16 mouse cellular contexts compared by ENCODE assay signal in the genomic region with DNA sequence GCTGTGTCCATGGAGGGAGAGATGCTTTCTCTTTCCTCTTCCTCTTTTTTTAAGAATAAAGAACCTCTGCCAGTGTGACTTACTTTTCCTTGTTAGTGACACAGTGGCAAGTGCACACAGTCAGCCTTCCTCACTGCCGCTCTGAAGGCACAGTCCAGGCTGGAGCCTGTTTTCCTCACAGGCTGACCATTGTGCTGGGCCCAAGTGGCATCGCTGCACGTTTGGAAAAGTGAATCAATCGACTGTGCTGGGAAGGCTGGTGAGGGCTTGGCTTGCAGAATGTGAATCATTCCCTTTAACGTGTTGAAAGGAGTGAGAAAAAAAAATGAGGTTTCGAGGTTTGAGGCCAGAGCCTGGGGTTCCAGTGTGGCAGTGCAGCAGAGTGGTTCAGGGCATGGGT. TPM values are rescaled to one million over a fixed set of nuclear protein-coding genes. Genes with fewer than 3 reads are reported as not detected.
A peak's percentile ranks its signal among the peaks of the same experiment; 100 is the strongest.
DNase-seq lines count a peak whose midpoint lies in the region; ATAC-seq and TF ChIP-seq lines count a peak whose summit lies in the region.
"Had no signal": no experiment of that assay in that cellular context is flagged by ENCODE, and none has a peak within 500 bp of the region (broad histone marks: within the 10 kb centered on the region; RNA-seq: fewer than 3 reads in every experiment).

No protein-coding gene starts in this region.

- TF ChIP-seq CTCF in forebrain, postnatal 0 days (IDR thresholded peaks at IDR 0.05; ENCODE audit: low read depth), result no peak
- TF ChIP-seq CTCF in liver, postnatal 0 days (IDR thresholded peaks at IDR 0.05; ENCODE audit: low read depth), result no peak
- no peak for TF ChIP-seq CTCF in MEL (IDR thresholded peaks at IDR 0.05 in 2 of 3, conservative IDR thresholded peaks at IDR 0.05 in 1 of 3; ENCODE audit: control insufficient read depth in 1 of 3, insufficient read depth in 1 of 3, low read depth in 2 of 3, low read length in 3 of 3, poor library complexity in 1 of 3, severe bottlenecking in 1 of 3)

- no peaks in the 10 kb centered on the region; the same call in 1 of the 2 replicates for H3K79me2 ChIP-seq in MEL (ENCODE audit: control insufficient read depth, insufficient read depth, low read length, poor library complexity)

- H3K9me3 ChIP-seq in forebrain, postnatal 0 days (ENCODE audit: low read length), result no peaks in the 10 kb centered on the region
- no peaks in the 10 kb centered on the region for H3K9me3 ChIP-seq in forebrain, embryonic 14.5 days (replicated peaks; ENCODE audit: control insufficient read depth, low read length)
- H3K9me3 ChIP-seq in liver, embryonic 12.5 days (replicated peaks), result no peaks in the 10 kb centered on the region
- H3K9me3 ChIP-seq in liver, postnatal 0 days (ENCODE audit: low read length), result no peaks in the 10 kb centered on the region
- H3K9me3 ChIP-seq in MEL (replicated peaks; ENCODE audit: insufficient read depth, low read length), result no peaks in the 10 kb centered on the region
- no peaks in the 10 kb centered on the region for H3K9me3 ChIP-seq in limb, embryonic 10.5 days (replicated peaks)
- H3K9me3 ChIP-seq: embryonic facial prominence, embryonic 12.5 days; forebrain, embryonic 13.5 days; neural tube, embryonic 13.5 days had no signal

- no peak for TF ChIP-seq EP300 in liver, postnatal 0 days (IDR thresholded peaks at IDR 0.05; ENCODE audit: low read depth)
- no peak for TF ChIP-seq EP300 in MEL (IDR thresholded peaks at IDR 0.05; ENCODE audit: low read depth in 1 of 2, low read length in 2 of 2)

- no peak overlapping the region for H3K4me3 ChIP-seq in forebrain, postnatal 0 days (ENCODE audit: low read depth, low read length)
- H3K4me3 ChIP-seq in forebrain, embryonic 14.5 days (ENCODE audit: low read depth, low read length), result no peak overlapping the region
- no peak overlapping the region for H3K4me3 ChIP-seq in liver, embryonic 12.5 days
- no peak overlapping the region for H3K4me3 ChIP-seq in liver, postnatal 0 days (ENCODE audit: low read depth, low read length)
- no peak overlapping the region for H3K4me3 ChIP-seq in MEL (ENCODE audit: control insufficient read depth in 1 of 2, insufficient read depth in 1 of 2, low read depth in 2 of 2, low read length in 2 of 2)
- H3K4me3 ChIP-seq in limb, embryonic 10.5 days, result no peak overlapping the region
- H3K4me3 ChIP-seq: embryonic facial prominence, embryonic 12.5 days; forebrain, embryonic 13.5 days; neural tube, embryonic 13.5 days had no signal

- no peak overlapping the region; the same call in 1 of the 2 replicates for H3K9ac ChIP-seq in forebrain, postnatal 0 days
- no peak overlapping the region for H3K9ac ChIP-seq in forebrain, embryonic 14.5 days (ENCODE audit: low read length)
- no peak overlapping the region for H3K9ac ChIP-seq in liver, embryonic 12.5 days
- H3K9ac ChIP-seq in liver, postnatal 0 days (replicated peaks), result no peak overlapping the region
- H3K9ac ChIP-seq in MEL (ENCODE audit: control insufficient read depth, low read depth, low read length, poor library complexity, severe bottlenecking), result no peak overlapping the region
- H3K9ac ChIP-seq: embryonic facial prominence, embryonic 12.5 days; forebrain, embryonic 13.5 days; neural tube, embryonic 13.5 days had no signal

- peaks cover 14% of the 10 kb centered on the region for H3K4me1 ChIP-seq in forebrain, postnatal 0 days (ENCODE audit: insufficient read depth)
- H3K4me1 ChIP-seq in forebrain, embryonic 14.5 days (ENCODE audit: control insufficient read depth, insufficient read depth, low read length), result peaks cover 31% of the 10 kb centered on the region
- peaks cover 89% of the 10 kb centered on the region for H3K4me1 ChIP-seq in liver, embryonic 12.5 days
- peaks cover 31% of the 10 kb centered on the region for H3K4me1 ChIP-seq in liver, postnatal 0 days (ENCODE audit: insufficient read depth)
- H3K4me1 ChIP-seq in MEL (ENCODE audit: control insufficient read depth in 1 of 2, insufficient read depth in 2 of 2, low read length in 2 of 2), result peaks cover 5 to 20% of the 10 kb centered on the region in 2 experiments
- H3K4me1 ChIP-seq in limb, embryonic 10.5 days, result peaks cover 44% of the 10 kb centered on the region

- WGBS in forebrain, postnatal 0 days, result 51% methylated on average over 6 of the region's 6 CpGs
- 76% methylated on average over 6 of the region's 6 CpGs for WGBS in forebrain, embryonic 14.5 days
- WGBS in liver, embryonic 12.5 days (ENCODE audit: insufficient replicate concordance), result 67% methylated on average over 6 of the region's 6 CpGs
- WGBS in liver, postnatal 0 days (ENCODE audit: insufficient replicate concordance), result 53% methylated on average over 6 of the region's 6 CpGs
- WGBS in limb, embryonic 10.5 days, result 89% methylated on average over 6 of the region's 6 CpGs

- H3K27ac ChIP-seq in forebrain, postnatal 0 days (ENCODE audit: low read depth, low read length), result no peak overlapping the region
- no peak overlapping the region for H3K27ac ChIP-seq in forebrain, embryonic 14.5 days (ENCODE audit: low read depth, low read length)
- 0 out of 2 replicates have a peak overlapping the region, but pooled peaks have one; percentile 47 for H3K27ac ChIP-seq in liver, embryonic 12.5 days
- no peak overlapping the region for H3K27ac ChIP-seq in liver, postnatal 0 days (ENCODE audit: low read depth)
- H3K27ac ChIP-seq in MEL (ENCODE audit: control insufficient read depth, low read depth, low read length), result no peak overlapping the region
- H3K27ac ChIP-seq in limb, embryonic 10.5 days, result peak overlapping the region; percentile 44; the same call in 1 of the 2 replicates
- H3K27ac ChIP-seq: embryonic facial prominence, embryonic 12.5 days; forebrain, embryonic 13.5 days; neural tube, embryonic 13.5 days had no signal

- no peaks in the 10 kb centered on the region for H3K36me3 ChIP-seq in forebrain, postnatal 0 days (ENCODE audit: insufficient read depth)
- H3K36me3 ChIP-seq in forebrain, embryonic 14.5 days (ENCODE audit: control insufficient read depth, insufficient read depth, low read length), result no peaks in the 10 kb centered on the region
- H3K36me3 ChIP-seq in liver, embryonic 12.5 days, result peaks cover 3% of the 10 kb centered on the region; the same call in 1 of the 2 replicates
- H3K36me3 ChIP-seq in liver, postnatal 0 days (replicated peaks; ENCODE audit: insufficient read depth, low read length), result no peaks in the 10 kb centered on the region
- peaks cover 0 to 14% of the 10 kb centered on the region in 2 experiments; a peak in 2 of 4 replicates for H3K36me3 ChIP-seq in MEL (ENCODE audit: control insufficient read depth in 1 of 2, insufficient read depth in 2 of 2, low read length in 2 of 2)
- H3K36me3 ChIP-seq in limb, embryonic 10.5 days, result 0 out of 2 replicates have a peak, but pooled peaks cover 3% of the 10 kb centered on the region
- H3K36me3 ChIP-seq: embryonic facial prominence, embryonic 12.5 days; neural tube, embryonic 13.5 days had no signal

- peak; percentile 28; the same call in 1 of the 2 replicates for ATAC-seq in forebrain, postnatal 0 days
- ATAC-seq in forebrain, embryonic 14.5 days, result no peak
- ATAC-seq in liver, embryonic 12.5 days, result no peak
- no peak for ATAC-seq in liver, postnatal 0 days
- ATAC-seq in cerebellum, adult (ENCODE audit: insufficient number of reproducible peaks, low FRiP score, low TSS enrichment), result no peak
- ATAC-seq: forebrain, embryonic 13.5 days; midbrain, embryonic 16.5 days had no signal

- no peak for TF ChIP-seq POLR2A in MEL (IDR thresholded peaks at IDR 0.05; ENCODE audit: control insufficient read depth in 1 of 2, insufficient read depth in 1 of 2, low read depth in 1 of 2, low read length in 2 of 2, poor library complexity in 1 of 2)

- no peak for DNase-seq in forebrain, postnatal 0 days
- DNase-seq in forebrain, embryonic 14.5 days (ENCODE audit: low spot score), result no peak
- no peak for DNase-seq in liver, postnatal 0 days
- DNase-seq in MEL (ENCODE audit: low read depth, low spot score), result peak; percentile 35
- no peak for DNase-seq in limb, embryonic 10.5 days (ENCODE audit: low spot score)
- no peak for DNase-seq in cerebellum, adult 9-11 months
- DNase-seq: gastrocnemius, postnatal 14 days; kidney, adult 8-10 months; left cerebral cortex, postnatal 4 days; thymus, adult 18-20 months had no signal

- no peak overlapping the region for H3K4me2 ChIP-seq in forebrain, postnatal 0 days (ENCODE audit: low read depth)
- no peak overlapping the region for H3K4me2 ChIP-seq in forebrain, embryonic 14.5 days (ENCODE audit: low read length)
- peak overlapping the region; percentile 15 for H3K4me2 ChIP-seq in liver, embryonic 12.5 days
- no peak overlapping the region for H3K4me2 ChIP-seq in liver, postnatal 0 days (ENCODE audit: low read depth, low read length)
- H3K4me2 ChIP-seq: embryonic facial prominence, embryonic 12.5 days; forebrain, embryonic 13.5 days; neural tube, embryonic 13.5 days had no signal

- TF ChIP-seq RAD21 in MEL (IDR thresholded peaks at IDR 0.05; ENCODE audit: low read depth, low read length), result no peak

- H3K27me3 ChIP-seq in forebrain, postnatal 0 days (ENCODE audit: insufficient read depth, low read length), result no peaks in the 10 kb centered on the region
- no peaks in the 10 kb centered on the region for H3K27me3 ChIP-seq in forebrain, embryonic 14.5 days (replicated peaks; ENCODE audit: control insufficient read depth, insufficient read depth, low read length)
- 0 out of 2 replicates have a peak, but pooled peaks cover 5% of the 10 kb centered on the region for H3K27me3 ChIP-seq in liver, embryonic 12.5 days (replicated peaks)
- no peaks in the 10 kb centered on the region for H3K27me3 ChIP-seq in liver, postnatal 0 days (ENCODE audit: insufficient read depth, low read length)
- no peaks in the 10 kb centered on the region for H3K27me3 ChIP-seq in MEL (ENCODE audit: control insufficient read depth in 1 of 2, insufficient read depth in 2 of 2, low read length in 2 of 2)
- no peaks in the 10 kb centered on the region for H3K27me3 ChIP-seq in limb, embryonic 10.5 days (ENCODE audit: low read depth, poor library complexity, severe bottlenecking)
- H3K27me3 ChIP-seq: embryonic facial prominence, embryonic 12.5 days; forebrain, embryonic 13.5 days; neural tube, embryonic 13.5 days had no signal

TF ChIP-seq in MEL, 35 proteins besides CTCF, POLR2A, EP300 and RAD21 (continues in another document):
- TF ChIP-seq USF2 (IDR thresholded peaks at IDR 0.05; ENCODE audit: borderline replicate concordance in 1 of 2, insufficient read depth in 1 of 2, low read depth in 1 of 2, low read length in 2 of 2), result no peak

RNA-seq across cellular contexts. Expression of gene Bpgm, which starts 5.3 kb away (rescaled TPM):
- 49.6 and 49.9 TPM in 2 replicates for total RNA-seq in forebrain, postnatal 0 days (2014; rRNA removed)
- 70.3 and 72.6 TPM in 2 replicates for polyA plus RNA-seq in forebrain, postnatal 0 days (2015; fragmentation: Nextera tagmentation; extraction: Ambion mirVana)
- 66.1 and 84.3 TPM in 2 replicates for polyA plus RNA-seq in forebrain, embryonic 14.5 days (2014; fragmentation: Nextera tagmentation; extraction: Ambion mirVana)
- 87.1 and 88.2 TPM in 2 replicates for polyA plus RNA-seq in liver, embryonic 12.5 days (2016; fragmentation: Nextera tagmentation; extraction: Ambion mirVana)
- 85.5 and 88.8 TPM in 2 replicates for polyA plus RNA-seq in liver, postnatal 0 days (2015; fragmentation: Nextera tagmentation; extraction: Ambion mirVana)
- total RNA-seq in MEL (2012; rRNA removed), result 10.6 and 11.1 TPM in 2 replicates
- polyA plus RNA-seq in MEL (2012; ENCODE audit: insufficient read depth in 1 of 2, insufficient read length in 2 of 2, low read depth in 1 of 2, low replicate concordance in 2 of 2, missing spikeins in 1 of 2), result 10 to 100 TPM in 1 of 2 experiments, not detected in 1; 14.1 TPM
- polyA plus RNA-seq in limb, embryonic 10.5 days (2016; fragmentation: Nextera tagmentation; extraction: Ambion mirVana), result 46.7 and 49.5 TPM in 2 replicates

Comparison
In these comparisons a context has a peak if more than half of its experiments do, and no peak if none do; other contexts are left out.
1. H3K27ac ChIP-seq: peak in liver, embryonic 12.5 days (single experiment) and limb, embryonic 10.5 days (single experiment); none in forebrain, postnatal 0 days (single experiment), forebrain, embryonic 14.5 days (single experiment), liver, postnatal 0 days (single experiment) and MEL (single experiment).